Mouse (Mus musculus): ENCODE measurements around the gene Zmynd8. TPM values are rescaled to one million over a fixed set of nuclear protein-coding genes. Genes with fewer than 3 reads are reported as not detected.

Gene Zmynd8
- polyA plus RNA-seq, 1 experiment from 2014 or later = 42.4 TPM

- no peaks in the 10 kb centered on the region for H3K27me3 ChIP-seq (replicated peaks)
- H3K4me3 ChIP-seq = no peak overlapping the region
- peak overlapping the region; percentile 76 for H3K4me2 ChIP-seq
- H3K27ac ChIP-seq (replicated peaks) = peak overlapping the region; percentile 100
- no peak for ATAC-seq (ENCODE audit: extremely low read depth, insufficient number of reproducible peaks, low FRiP score, low TSS enrichment)
- H3K4me1 ChIP-seq = peaks cover 98% of the 10 kb centered on the region
- H3K36me3 ChIP-seq = no peaks in the 10 kb centered on the region
- no peaks in the 10 kb centered on the region for H3K9me3 ChIP-seq
- peak overlapping the region; percentile 82 for H3K9ac ChIP-seq
- WGBS = 35% methylated on average over 4 of the region's 4 CpGs
These were observed 12.9 kb downstream of the Zmynd8 start for GRCm38 (mm10) chr2:165885951-165886320.

GRCm38 (mm10) chr2:165885225-165885950 lies 13.4 kb downstream of the Zmynd8 start:
- peak; percentile 51 for ATAC-seq (ENCODE audit: extremely low read depth, insufficient number of reproducible peaks, low FRiP score, low TSS enrichment)
- Histone ChIP-seq H3K4me1 (peaks cover 98% of the 10 kb centered on the region), H3K9me3 (no peaks in the 10 kb centered on the region), H3K4me3 (peak overlapping the region; percentile 47; the same call in 1 of the 2 replicates), H3K9ac (peak overlapping the region; percentile 82), H3K27ac (replicated peaks) (peak overlapping the region; percentile 100), H3K27me3 (replicated peaks) (no peaks in the 10 kb centered on the region), H3K4me2 (peak overlapping the region; percentile 76), H3K36me3 (no peaks in the 10 kb centered on the region)
- WGBS = 8% methylated on average over 13 of the region's 17 CpGs

- peak; percentile 37; the same call in 1 of the 2 replicates for ATAC-seq (ENCODE audit: extremely low read depth, insufficient number of reproducible peaks, low FRiP score, low TSS enrichment)
- H3K36me3 ChIP-seq = no peaks in the 10 kb centered on the region; the same call in 1 of the 2 replicates
- H3K4me2 ChIP-seq = peak overlapping the region; percentile 76
- 6% methylated on average over 20 of the region's 21 CpGs for WGBS
- no peaks in the 10 kb centered on the region for H3K27me3 ChIP-seq (replicated peaks)
- H3K4me1 ChIP-seq = peaks cover 98% of the 10 kb centered on the region
- H3K9me3 ChIP-seq = no peaks in the 10 kb centered on the region
- peak overlapping the region; percentile 100 for H3K27ac ChIP-seq (replicated peaks)
- peak overlapping the region; percentile 47 for H3K4me3 ChIP-seq
- peak overlapping the region; percentile 82 for H3K9ac ChIP-seq
These were observed 14.1 kb downstream of the Zmynd8 start for GRCm38 (mm10) chr2:165884577-165885224.

GRCm38 (mm10) chr2:165883846-165884576 lies 14.8 kb downstream of the Zmynd8 start:
- no peaks in the 10 kb centered on the region; the same call in 1 of the 2 replicates for H3K36me3 ChIP-seq
- H3K4me3 ChIP-seq = peak overlapping the region; percentile 47
- H3K9ac ChIP-seq = peak overlapping the region; percentile 82
- peak overlapping the region; percentile 100 for H3K27ac ChIP-seq (replicated peaks)
- peaks cover 98% of the 10 kb centered on the region for H3K4me1 ChIP-seq
- peak overlapping the region; percentile 76 for H3K4me2 ChIP-seq
- no peak for ATAC-seq (ENCODE audit: extremely low read depth, insufficient number of reproducible peaks, low FRiP score, low TSS enrichment)
- no peaks in the 10 kb centered on the region for H3K9me3 ChIP-seq
- WGBS = 8% methylated on average over 11 of the region's 11 CpGs
- H3K27me3 ChIP-seq (replicated peaks) = no peaks in the 10 kb centered on the region

- H3K27me3 ChIP-seq (replicated peaks) = no peaks in the 10 kb centered on the region
- H3K4me3 ChIP-seq = peak overlapping the region; percentile 47
- 8% methylated on average over 6 of the region's 6 CpGs for WGBS
These were observed 15.8 kb downstream of the Zmynd8 start for GRCm38 (mm10) chr2:165883006-165883405.

GRCm38 (mm10) chr2:165881585-165882431 lies 17.0 kb downstream of the Zmynd8 start:
- ATAC-seq (ENCODE audit: extremely low read depth, insufficient number of reproducible peaks, low FRiP score, low TSS enrichment) = no peak
- Histone ChIP-seq H3K4me1 (peaks cover 97% of the 10 kb centered on the region), H3K27ac (replicated peaks) (peak overlapping the region; percentile 100), H3K36me3 (peaks cover 12% of the 10 kb centered on the region; the same call in 1 of the 2 replicates), H3K9ac (peak overlapping the region; percentile 82), H3K27me3 (replicated peaks) (no peaks in the 10 kb centered on the region), H3K4me2 (peak overlapping the region; percentile 76), H3K9me3 (no peaks in the 10 kb centered on the region), H3K4me3 (peak overlapping the region; percentile 47)
- WGBS = 17% methylated on average over 13 of the region's 13 CpGs

More at GRCm38 (mm10) chr2:165883006-165883405, 15.8 kb downstream of the Zmynd8 start:
- Histone ChIP-seq H3K36me3 (peaks cover 1% of the 10 kb centered on the region; the same call in 1 of the 2 replicates), H3K9me3 (no peaks in the 10 kb centered on the region), H3K27ac (replicated peaks) (peak overlapping the region; percentile 100), H3K4me2 (peak overlapping the region; percentile 76), H3K4me1 (peaks cover 97% of the 10 kb centered on the region), H3K9ac (peak overlapping the region; percentile 82)
- ATAC-seq (ENCODE audit: extremely low read depth, insufficient number of reproducible peaks, low FRiP score, low TSS enrichment) = no peak

- peaks cover 12% of the 10 kb centered on the region; the same call in 1 of the 2 replicates for H3K36me3 ChIP-seq
- H3K4me1 ChIP-seq = peaks cover 97% of the 10 kb centered on the region
- 0 out of 2 replicates have a peak overlapping the region, but pooled peaks have one; percentile 10 for H3K4me3 ChIP-seq
- ATAC-seq (ENCODE audit: extremely low read depth, insufficient number of reproducible peaks, low FRiP score, low TSS enrichment) = no peak
- peak overlapping the region; percentile 100 for H3K27ac ChIP-seq (replicated peaks)
- H3K9ac ChIP-seq = peak overlapping the region; percentile 82
- H3K27me3 ChIP-seq (replicated peaks) = no peaks in the 10 kb centered on the region
- WGBS = 16% methylated on average over 3 of the region's 3 CpGs
- no peaks in the 10 kb centered on the region for H3K9me3 ChIP-seq
- peak overlapping the region; percentile 76 for H3K4me2 ChIP-seq
These were observed 17.6 kb downstream of the Zmynd8 start for GRCm38 (mm10) chr2:165881220-165881584.

- Histone ChIP-seq H3K4me3 (peak overlapping the region; percentile 10), H3K9me3 (no peaks in the 10 kb centered on the region), H3K9ac (peak overlapping the region; percentile 82), H3K36me3 (peaks cover 13% of the 10 kb centered on the region; the same call in 1 of the 2 replicates), H3K4me1 (peaks cover 97% of the 10 kb centered on the region), H3K27me3 (replicated peaks) (no peaks in the 10 kb centered on the region), H3K27ac (replicated peaks) (peak overlapping the region; percentile 100), H3K4me2 (peak overlapping the region; percentile 76)
- WGBS = 16% methylated on average over 15 of the region's 15 CpGs
- ATAC-seq (ENCODE audit: extremely low read depth, insufficient number of reproducible peaks, low FRiP score, low TSS enrichment) = no peak
These were observed 18.2 kb downstream of the Zmynd8 start for GRCm38 (mm10) chr2:165880501-165881182.

GRCm38 (mm10) chr2:165879403-165880178 lies 19.2 kb downstream of the Zmynd8 start:
- ATAC-seq (ENCODE audit: extremely low read depth, insufficient number of reproducible peaks, low FRiP score, low TSS enrichment) = no peak
- peak overlapping the region; percentile 82 for H3K9ac ChIP-seq
- H3K27ac ChIP-seq (replicated peaks) = peak overlapping the region; percentile 100
- peak overlapping the region; percentile 76 for H3K4me2 ChIP-seq
- no peaks in the 10 kb centered on the region for H3K9me3 ChIP-seq
- WGBS = 15% methylated on average over 16 of the region's 16 CpGs
- peaks cover 97% of the 10 kb centered on the region for H3K4me1 ChIP-seq
- H3K36me3 ChIP-seq = peaks cover 21% of the 10 kb centered on the region; the same call in 1 of the 2 replicates
- H3K27me3 ChIP-seq (replicated peaks) = no peaks in the 10 kb centered on the region
- peak overlapping the region; percentile 24 for H3K4me3 ChIP-seq
